Mouse (Mus musculus) monocyte, adult 5-6 weeks (primary cell): ENCODE measurements around the gene Zfp982. TPM values are rescaled to one million over a fixed set of nuclear protein-coding genes. Genes with fewer than 3 reads are reported as not detected.
"Not testable (repeated sequence)": the region's sequence is repeated elsewhere in the genome, so short reads cannot be mapped to it uniquely, and the experiment has no call there.

Experiments used
- ATAC-seq: fragments of 153-309, 156-312 bp; replicated peaks from 2 replicates; pipeline ENCODE4 v1.8.0; 2017; ENCODE audit warnings: mild to moderate bottlenecking; ENCODE audit not compliant: low TSS enrichment, insufficient number of reproducible peaks, severe bottlenecking, poor library complexity, low FRiP score
- total RNA-seq: library from RNA; stranded (forward); fragments of 200-1000, 200-491, 200-594 nt; gene quantifications from 3 replicates; pipeline ENCODE4 v1.2.3, GENCODE M21; 2017

The Zfp982 gene
- 0.58 TPM in 1 of 3 replicates, not detected in the others for total RNA-seq

DNA sequence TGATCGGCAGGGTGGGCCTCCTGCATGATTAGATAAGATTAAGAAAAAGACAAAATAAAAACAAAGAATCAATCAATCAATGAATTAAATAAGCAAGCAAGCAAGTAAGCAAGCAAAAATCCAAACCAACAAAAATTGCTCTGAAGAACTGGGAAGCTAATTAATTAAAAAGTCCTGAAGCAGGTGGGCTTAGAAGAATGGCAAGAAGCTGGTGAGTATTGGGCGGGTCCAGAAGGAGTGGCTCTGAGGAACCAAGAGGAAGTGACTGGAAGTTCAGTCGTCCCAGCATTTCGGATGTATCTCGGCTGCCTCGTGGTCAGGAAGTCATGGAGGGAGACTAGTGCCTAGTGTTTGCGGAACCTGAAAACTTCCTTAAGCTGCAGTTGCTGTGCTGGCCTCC is at the start of gene Zfp982:
Zfp982 (plus strand) TSS at position 301 of the 400 bp plus-strand sequence.
- ATAC-seq = not testable (repeated sequence)

- not testable (repeated sequence) for ATAC-seq
Observed at GRCm38 (mm10) chr4:147442649-147443553, 49.3 kb upstream of the Zfp982 start.

DNA sequence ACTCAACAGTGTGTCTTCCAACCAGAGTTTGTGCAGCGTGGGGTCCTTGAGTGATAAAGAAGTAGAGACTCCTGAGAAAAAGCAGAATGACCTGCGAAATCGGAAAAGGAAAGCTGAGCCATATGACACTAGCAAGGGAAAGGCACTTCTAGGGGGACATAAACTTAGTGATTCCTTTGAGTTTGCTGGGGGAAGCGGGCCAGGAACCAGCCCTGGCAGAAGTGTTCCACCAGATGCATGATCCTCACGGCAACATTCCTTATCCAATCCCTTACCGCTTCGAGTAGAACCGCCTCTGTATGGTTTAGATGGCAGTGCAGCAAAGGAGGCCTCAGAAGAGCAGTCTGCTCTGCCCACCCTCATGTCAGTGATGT is 48.7 kb upstream of the Zfp982 start:
- ATAC-seq = not testable (repeated sequence)

- not testable (repeated sequence) for ATAC-seq
Observed at GRCm38 (mm10) chr4:147445371-147445770, 46.8 kb upstream of the Zfp982 start.

DNA sequence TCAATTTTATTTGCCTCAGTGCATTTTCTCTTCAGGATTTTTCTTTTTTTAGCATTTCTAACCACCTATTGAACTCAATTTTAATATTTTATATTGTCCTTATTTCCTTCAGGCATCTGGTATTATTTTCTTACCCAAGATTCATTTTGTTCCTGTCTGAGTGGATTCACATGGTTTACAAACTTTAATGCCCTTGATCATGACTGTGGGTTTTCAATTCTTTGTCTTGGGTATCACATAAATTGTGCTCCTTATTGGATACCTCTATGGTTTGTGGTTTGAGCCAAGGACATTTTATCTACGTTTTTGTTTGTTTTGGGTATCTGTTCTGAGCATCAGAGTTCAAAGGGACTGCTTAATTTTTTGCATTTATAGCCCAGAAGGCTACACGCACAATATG is 43.9 kb upstream of the Zfp982 start:
- no peak for ATAC-seq

GRCm38 (mm10) chr4:147449099-147449581 is 43.1 kb upstream of the Zfp982 start:
- no peak for ATAC-seq

- not testable (repeated sequence) for ATAC-seq
Observed at GRCm38 (mm10) chr4:147449986-147450385, 42.2 kb upstream of the Zfp982 start.

- not testable (repeated sequence) for ATAC-seq
Observed at GRCm38 (mm10) chr4:147467207-147467606, 25.0 kb upstream of the Zfp982 start.

DNA sequence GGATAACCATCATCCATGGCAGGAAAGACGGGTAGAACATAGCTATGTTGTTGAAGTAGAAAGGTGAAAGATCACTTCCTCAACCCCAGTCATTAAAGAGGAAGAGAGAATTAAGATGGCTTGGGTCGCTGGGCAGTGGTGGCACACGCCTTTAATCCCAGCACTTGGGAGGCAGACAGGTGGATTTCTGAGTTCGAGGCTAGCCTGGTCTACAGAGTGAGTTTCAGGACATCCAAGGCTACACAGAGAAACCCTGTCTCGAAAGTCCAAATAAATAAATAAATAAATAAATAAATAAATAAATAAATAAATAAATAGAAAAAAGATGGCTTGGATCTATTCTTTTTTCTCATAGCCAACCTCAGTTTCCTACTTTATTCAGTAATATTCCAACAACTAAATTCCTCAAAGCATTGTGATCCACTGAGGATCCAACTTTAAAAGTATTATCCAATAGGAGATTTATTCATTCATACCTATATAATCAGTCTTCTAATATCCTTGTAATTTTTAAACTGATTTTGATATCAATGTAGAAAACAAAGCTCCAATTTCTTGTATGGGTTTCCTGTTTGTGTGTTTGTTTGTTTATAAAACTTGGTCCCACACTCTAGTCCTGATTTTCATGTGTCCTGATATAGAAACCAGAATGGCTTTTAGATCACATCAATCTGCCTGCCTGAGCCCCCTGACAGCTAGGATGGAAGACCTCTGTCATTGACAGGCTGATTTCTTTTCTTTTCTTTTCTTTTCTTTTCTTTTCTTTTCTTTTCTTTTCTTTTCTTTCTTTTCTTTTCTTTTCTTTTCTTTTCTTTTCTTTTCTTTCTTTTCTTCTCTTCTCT is 6.8 kb downstream of the Zfp982 start:
- not testable (repeated sequence) for ATAC-seq

DNA sequence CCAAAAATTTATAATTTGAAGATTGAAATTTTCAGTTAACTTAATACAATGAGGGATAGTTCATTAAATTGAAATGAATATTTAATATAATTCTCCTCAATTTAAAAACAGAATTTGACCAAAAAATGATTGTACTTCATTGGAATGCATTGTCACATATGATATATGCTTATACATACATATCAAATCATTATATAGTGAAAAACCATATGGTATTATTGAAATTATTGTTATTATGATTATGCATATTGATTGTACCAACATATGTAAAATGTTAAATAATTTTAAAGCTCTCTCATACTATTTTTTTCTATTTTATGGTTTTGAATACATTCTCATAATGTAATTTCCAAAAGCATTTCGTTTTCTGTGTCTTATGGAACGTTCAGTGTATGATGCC is 17.0 kb downstream of the Zfp982 start:
- no peak for ATAC-seq

DNA sequence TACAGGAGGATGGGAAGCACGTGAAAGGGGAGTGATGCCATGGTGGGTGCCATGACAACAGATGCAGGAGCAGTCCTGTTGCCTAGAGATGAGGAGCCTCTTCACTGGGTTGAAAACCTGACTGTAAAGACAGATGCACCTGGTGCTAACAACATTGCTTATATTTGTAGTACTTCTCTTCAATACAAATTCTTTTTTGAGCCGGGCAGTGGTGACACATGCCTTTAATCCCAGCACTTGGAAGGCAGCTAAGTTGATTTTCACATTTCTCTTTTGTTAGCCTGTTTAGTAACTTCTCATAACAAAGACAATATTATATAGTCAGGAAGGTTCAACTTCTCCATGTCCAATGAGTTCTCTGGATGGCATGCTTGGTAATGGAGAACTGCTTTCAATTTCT is 26.8 kb downstream of the Zfp982 start:
- ATAC-seq = 0 out of 2 replicates have a peak, but pooled peaks have one; percentile 32

- ATAC-seq = peak; percentile 33; the same call in 1 of the 2 replicates
Observed at GRCm38 (mm10) chr4:147520100-147520499, 27.9 kb downstream of the Zfp982 start.

- no peak for ATAC-seq
Observed at GRCm38 (mm10) chr4:147525125-147525524, 32.9 kb downstream of the Zfp982 start.

- no peak for ATAC-seq
Observed at GRCm38 (mm10) chr4:147530366-147530765, 38.1 kb downstream of the Zfp982 start.

GRCm38 (mm10) chr4:147535916-147536315 is 43.7 kb downstream of the Zfp982 start:
- not testable (repeated sequence) for ATAC-seq

GRCm38 (mm10) chr4:147537702-147538101 is 45.5 kb downstream of the Zfp982 start:
- peak; percentile 35; the same call in 1 of the 2 replicates for ATAC-seq

DNA sequence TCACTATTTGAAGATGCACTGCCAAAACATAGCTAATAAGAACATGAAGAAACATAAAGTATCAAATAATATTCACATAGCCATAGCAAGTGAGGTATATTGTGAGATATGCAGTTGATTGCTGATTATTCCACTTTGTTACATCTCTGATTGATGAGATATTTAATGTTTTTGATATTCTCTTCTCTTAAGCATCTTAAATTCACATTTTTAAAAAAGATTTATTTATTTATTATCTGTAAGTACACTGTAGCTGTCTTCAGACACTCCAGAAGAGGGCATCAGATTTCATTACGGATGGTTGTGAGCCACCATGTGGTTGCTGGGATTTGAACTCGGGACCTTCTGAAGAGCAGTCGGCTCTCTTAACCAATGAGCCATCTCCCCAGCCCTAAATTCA is 47.7 kb downstream of the Zfp982 start, which contains the start of gene Gm16503:
Gm16503 (plus strand) TSS at position 301 of the 400 bp plus-strand sequence.
- ATAC-seq = not testable (repeated sequence)

DNA sequence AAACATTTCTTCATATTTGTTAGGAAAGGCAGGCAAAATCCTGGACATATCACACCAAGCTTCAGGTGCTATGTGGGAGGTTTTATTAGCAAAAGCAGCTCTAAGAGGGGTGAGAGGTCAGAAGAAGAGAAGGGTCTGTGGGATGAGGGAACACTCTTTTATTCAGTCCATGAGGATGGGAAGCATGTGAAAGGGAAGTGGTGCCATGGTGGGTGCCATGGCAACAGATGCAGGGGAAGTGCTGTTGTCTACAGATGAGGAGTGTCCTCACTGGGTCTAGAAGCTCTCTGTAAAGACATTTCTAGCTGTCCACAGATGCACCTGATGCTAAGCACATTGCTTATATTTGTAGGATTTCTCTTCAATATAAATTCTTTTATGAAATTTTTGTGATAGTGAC is 48.9 kb downstream of the Zfp982 start:
- ATAC-seq = no peak

- ATAC-seq = not testable (repeated sequence)
Observed at GRCm38 (mm10) chr4:147553071-147553470, 60.9 kb downstream of the Zfp982 start, which contains the start of gene Zfp985. Gene Zfp985 (plus strand): TSS chr4:147553277.
